Mouse (Mus musculus): ENCODE results near the gene Aknad1.

- TF ChIP-seq CTCF (conservative IDR thresholded peaks at IDR 0.05; ENCODE audit: insufficient read depth, insufficient read length, low read depth, low read length) (no peak), POLR2A (IDR thresholded peaks at IDR 0.05; ENCODE audit: low read depth, low read length) (no peak)
Observed at GRCm38 (mm10) chr3:108744060-108744459, 4.6 kb downstream of the Aknad1 start.
